Mouse (Mus musculus): Measurements from ENCODE around the gene Syndig1.

GRCm38 (mm10) chr2:149830536-149831458, 1.8 kb downstream of the Syndig1 start, which contains the start of gene C530025M09Rik:
- TF ChIP-seq CTCF (IDR thresholded peaks at IDR 0.05) (no peak), POLR2A (IDR thresholded peaks at IDR 0.05; ENCODE audit: insufficient read depth, low read depth, low read length) (no peak), EP300 (IDR thresholded peaks at IDR 0.05; ENCODE audit: insufficient read depth, low read depth, low read length) (no peak)

All from heart, adult 2 months (tissue).